In genomic region chr17:31280269-31280668, GRCm38 (mm10) we compare ENCODE assay signal across 30 mouse cellular contexts. TPM values are rescaled to one million over a fixed set of nuclear protein-coding genes. Genes with fewer than 3 reads are reported as not detected.
"Had no signal": no experiment of that assay in that cellular context is flagged by ENCODE, and none has a peak within 500 bp of the region (broad histone marks: within the 10 kb centered on the region; RNA-seq: fewer than 3 reads in every experiment).

No protein-coding gene starts in this region.

- H3K9ac ChIP-seq: limb, embryonic 12.5 days; limb, embryonic 13.5 days; limb, embryonic 15.5 days; liver, embryonic 12.5 days; liver, embryonic 13.5 days; liver, embryonic 14.5 days; liver, embryonic 15.5 days; liver, postnatal 0 days; lung, embryonic 14.5 days; lung, embryonic 15.5 days; midbrain, embryonic 12.5 days; midbrain, embryonic 13.5 days; midbrain, embryonic 15.5 days had no signal

- H3K36me3 ChIP-seq: limb, embryonic 10.5 days; limb, embryonic 12.5 days; limb, embryonic 13.5 days; limb, embryonic 15.5 days; liver, embryonic 12.5 days; liver, embryonic 13.5 days; liver, embryonic 15.5 days; lung, embryonic 15.5 days; midbrain, embryonic 10.5 days; midbrain, embryonic 12.5 days; midbrain, embryonic 13.5 days; midbrain, embryonic 15.5 days had no signal

- H3K9me3 ChIP-seq: limb, embryonic 10.5 days; limb, embryonic 12.5 days; limb, embryonic 13.5 days; limb, embryonic 15.5 days; liver, embryonic 12.5 days; liver, embryonic 13.5 days; liver, embryonic 15.5 days; lung, embryonic 15.5 days; megakaryocyte, embryonic 14.5 days; midbrain, embryonic 10.5 days; midbrain, embryonic 12.5 days; midbrain, embryonic 13.5 days; midbrain, embryonic 15.5 days had no signal

- H3K27ac ChIP-seq: left cerebral cortex, adult 2 months; limb, embryonic 10.5 days; limb, embryonic 12.5 days; limb, embryonic 13.5 days; limb, embryonic 15.5 days; liver, embryonic 12.5 days; liver, embryonic 13.5 days; liver, embryonic 14.5 days; liver, embryonic 15.5 days; lung, embryonic 15.5 days; macrophage; midbrain, embryonic 10.5 days; midbrain, embryonic 12.5 days; midbrain, embryonic 13.5 days; midbrain, embryonic 15.5 days had no signal

- H3K27me3 ChIP-seq: limb, embryonic 15.5 days; lung, embryonic 15.5 days; midbrain, embryonic 15.5 days had no signal

- DNase-seq: left cerebral cortex, postnatal 4 days; liver; liver, embryonic 13.5 days; liver, postnatal 0 days; lung, adult 18-20 months; lung, adult 2 months; lung, embryonic 14.5 days; lung, postnatal 10 days; lung, postnatal 14 days; lung, postnatal 36 days; lung, postnatal 4 days; midbrain, embryonic 14.5 days had no signal

- H3K4me3 ChIP-seq: left cerebral cortex, adult 2 months; limb, embryonic 10.5 days; limb, embryonic 12.5 days; limb, embryonic 13.5 days; limb, embryonic 15.5 days; liver, embryonic 12.5 days; liver, embryonic 13.5 days; liver, embryonic 15.5 days; lung, embryonic 15.5 days; megakaryocyte, embryonic 14.5 days; midbrain, embryonic 10.5 days; midbrain, embryonic 12.5 days; midbrain, embryonic 13.5 days; midbrain, embryonic 15.5 days; myocyte had no signal

RNA-seq across cellular contexts. Expression of gene Rsph1, which starts 3.1 kb away (rescaled TPM):
- total RNA-seq: liver, adult 2 months; monocyte, adult 5-6 weeks had no signal
- polyA plus RNA-seq: liver, adult 2 months had no signal
